Mouse (Mus musculus) G1E (cell line): Measurements from ENCODE around the gene Mtmr10.

ENCODE experiments used
- CTCF ChIP-seq: IDR thresholded peaks from 2 replicates; pipeline ENCODE4 v1.5.1; 2012; ENCODE audit warnings: low read depth, low read length, inconsistent platforms, mixed read lengths
- GATA1 ChIP-seq: IDR thresholded peaks from 2 replicates; pipeline ENCODE4 v1.6.1; 2012; ENCODE audit warnings: borderline replicate concordance, low read length, inconsistent platforms, mixed read lengths

DNA sequence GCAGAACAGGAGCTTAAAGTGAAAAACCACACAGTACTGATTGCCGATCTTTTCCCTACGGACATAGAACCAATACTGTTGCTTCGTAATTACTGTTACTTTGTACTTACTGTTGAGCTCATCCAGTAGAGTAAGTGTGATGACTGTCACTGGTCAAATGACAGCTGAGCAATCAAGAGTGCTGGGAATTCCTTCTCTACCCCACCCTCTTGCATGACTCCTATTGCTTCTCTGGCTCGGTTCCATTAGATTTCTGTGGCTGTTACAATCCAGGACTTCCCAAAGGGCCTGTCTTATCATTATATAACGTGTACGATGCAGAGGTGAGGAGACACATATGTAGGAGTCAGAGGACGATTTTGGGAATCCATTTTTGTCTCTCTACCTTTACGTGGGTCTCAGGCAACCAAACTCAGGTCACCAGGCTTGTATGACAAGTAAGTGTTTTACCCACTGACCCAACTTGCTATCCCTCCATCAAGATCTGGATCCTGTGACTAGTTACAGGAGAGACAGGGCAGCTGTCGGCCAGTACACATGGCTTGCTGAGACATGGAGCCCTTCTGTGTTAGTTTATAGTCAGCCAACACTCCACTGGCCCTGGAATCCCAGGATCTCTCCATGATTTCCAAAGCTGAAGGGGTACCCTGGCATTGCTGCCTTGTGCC is 48.2 kb upstream of the Mtmr10 start:
- no peak for TF ChIP-seq CTCF
- TF ChIP-seq GATA1: no peak
